Mouse (Mus musculus) cortical plate, adult 2 months (tissue): Measurements from ENCODE around the gene Sufu.

Source experiments
- CTCF ChIP-seq: fragments of 200-500 bp; IDR thresholded peaks from 2 replicates; pipeline ENCODE4 v1.5.1; 2011; ENCODE audit warnings: mild to moderate bottlenecking, control low read depth, low read length; ENCODE audit not compliant: insufficient read depth; ENCODE audit errors: extremely low read depth
- POLR2A ChIP-seq: fragments of 200-500 bp; IDR thresholded peaks from 2 replicates; pipeline ENCODE4 v1.6.1; 2011; ENCODE audit warnings: mild to moderate bottlenecking, low read length, control low read depth; ENCODE audit not compliant: insufficient read depth; ENCODE audit errors: extremely low read depth

DNA sequence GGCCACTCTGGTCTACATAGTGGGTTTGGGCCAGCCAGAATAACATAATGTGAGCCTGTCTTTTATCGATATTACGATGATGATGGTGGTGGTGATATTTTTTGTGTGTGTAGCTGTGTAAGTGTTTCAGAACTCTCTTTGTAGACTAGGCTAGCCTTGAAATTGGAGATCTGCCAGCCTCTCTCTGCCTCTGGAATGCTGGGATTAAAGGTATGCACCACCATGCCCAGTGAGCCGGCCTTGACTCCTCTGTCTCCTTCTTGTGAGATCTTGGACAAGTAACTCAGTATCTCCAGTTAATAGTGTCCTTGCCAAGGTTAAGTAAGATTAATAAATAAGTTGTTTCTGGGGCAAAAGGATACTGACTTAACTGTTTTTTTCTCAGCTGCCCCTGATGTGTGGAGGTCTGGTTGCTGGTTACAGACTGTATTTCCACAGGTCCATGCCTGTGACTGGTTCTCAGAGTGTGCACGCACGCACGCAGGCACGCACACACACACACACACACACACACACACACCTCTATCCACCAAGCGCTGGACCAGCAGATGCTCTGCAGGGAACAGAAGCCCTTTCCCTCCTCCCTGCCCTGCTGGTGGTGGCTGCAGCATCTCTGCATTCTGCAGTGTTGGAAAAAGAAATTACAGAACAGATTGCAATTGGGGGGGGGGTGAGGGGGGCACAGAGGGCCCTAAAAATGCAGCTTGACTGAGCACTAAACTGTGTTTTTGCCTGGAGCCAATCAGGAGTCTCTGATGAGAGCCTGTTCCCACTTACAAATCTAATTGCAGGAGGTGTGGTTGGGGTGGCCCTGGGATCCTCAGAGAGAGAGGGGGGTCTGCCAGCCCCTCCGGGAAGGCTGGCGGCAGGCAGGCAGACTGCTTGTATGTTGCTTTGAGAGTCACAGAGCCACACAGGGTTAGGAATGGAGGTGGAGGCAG is 129.3 kb downstream of the Sufu start:
- TF ChIP-seq CTCF (no peak), POLR2A (no peak)
